Mouse (Mus musculus) C3H10T1/2 (cell line): Measurements from ENCODE around the gene Alox5ap. TPM values are rescaled to one million over a fixed set of nuclear protein-coding genes. Genes with fewer than 3 reads are reported as not detected.

Experiments
- polyA plus RNA-seq, 2 experiments: library from polyadenylated mRNA; unstranded; fragments of >200 nt; fragmentation: generic; extraction: Trizol; gene quantifications; one replicate each; pipeline ENCODE4 v1.2.1; 2012; ENCODE audit warnings: missing spikeins in 2 of 2

Alox5ap gene
- polyA plus RNA-seq, result 10 to 100 TPM in 1 of 2 experiments, 1 to 10 TPM in 1; 5.2 to 39.5 TPM

DNA sequence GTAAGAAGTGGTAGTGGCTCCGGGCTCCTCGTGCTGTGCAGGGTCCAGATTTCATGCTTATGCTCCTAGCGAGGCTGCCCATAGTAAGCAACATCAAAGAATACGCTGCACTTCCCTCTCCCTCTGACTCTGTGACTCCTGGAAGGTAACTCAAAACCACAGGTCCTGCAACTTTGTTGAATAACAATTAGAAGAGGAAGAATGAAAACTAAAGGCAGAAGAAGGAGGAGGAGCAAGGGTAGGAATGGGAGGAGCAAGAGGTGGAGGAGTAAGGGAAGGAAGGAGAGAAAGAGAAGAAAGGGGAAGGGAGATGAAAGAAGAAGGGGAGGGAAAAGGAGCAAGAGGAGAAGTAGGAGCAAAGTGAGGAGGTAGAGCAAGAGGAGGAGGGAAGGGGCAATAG, at the start of gene Alox5ap:
Gene Alox5ap, plus strand, starts transcription at position 363 of the 400 bp plus-strand sequence.

Other genes starting within 250 kb of the Alox5ap start
- gene Uspl1, start 80.4 kb upstream of the Alox5ap start, polyA plus RNA-seq, result 10 to 100 TPM in 1 of 2 experiments, 1 to 10 TPM in 1; 5.0 to 12.3 TPM
- 100 to 1,000 TPM in 1 of 2 experiments, 10 to 100 TPM in 1; 76.1 to 186 TPM for gene Hmgb1, start 80.3 kb upstream of the Alox5ap start, polyA plus RNA-seq
- gene Medag, start 147.0 kb downstream of the Alox5ap start, polyA plus RNA-seq, result 10 to 100 TPM in 1 of 2 experiments, under 1 TPM in 1; 0.71 to 45.2 TPM
- 1 to 10 TPM in 1 of 2 experiments, under 1 TPM in 1; 0.19 to 1.0 TPM for gene Tex26, start 174.9 kb downstream of the Alox5ap start, polyA plus RNA-seq